Mouse (Mus musculus): ENCODE data around the gene Camsap1. TPM values are rescaled to one million over a fixed set of nuclear protein-coding genes. Genes with fewer than 3 reads are reported as not detected.

The Camsap1 gene
- total RNA-seq, 2 experiments from 2014 or later = 41.6 to 52.5 TPM

- no peak for DNase-seq (ENCODE audit: low spot score)
Measured at GRCm38 (mm10) chr2:25887226-25887625, 95.9 kb downstream of the Camsap1 start.

- DNase-seq (ENCODE audit: low spot score) = no peak
Measured at GRCm38 (mm10) chr2:25884756-25885155, 98.3 kb downstream of the Camsap1 start.

GRCm38 (mm10) chr2:25882276-25882675 is 100.8 kb downstream of the Camsap1 start:
- no peak for DNase-seq (ENCODE audit: low spot score)

DNA sequence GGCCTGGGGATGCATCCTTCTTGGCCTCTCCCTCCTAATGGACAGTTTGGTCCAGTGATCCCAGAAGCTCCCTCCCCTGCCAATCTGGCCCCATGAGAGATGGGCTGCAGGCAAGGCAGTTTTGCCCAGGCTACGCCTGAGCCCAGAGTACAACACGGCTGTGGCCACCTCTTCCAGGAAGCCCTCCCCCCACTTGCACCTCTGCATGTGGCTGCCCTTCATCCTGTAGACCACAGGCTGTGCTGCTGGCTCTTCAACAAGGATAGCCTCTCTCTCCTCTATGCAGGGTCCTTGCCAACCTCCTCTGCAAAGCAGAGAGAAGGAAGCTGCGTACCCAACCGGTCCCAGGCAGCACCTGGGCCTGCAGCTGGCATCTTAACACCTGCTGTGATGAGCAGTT is 104.0 kb downstream of the Camsap1 start:
- DNase-seq (ENCODE audit: low spot score) = no peak

- no peak for DNase-seq (ENCODE audit: low spot score)
Measured at GRCm38 (mm10) chr2:25878516-25878915, 104.6 kb downstream of the Camsap1 start.

DNA sequence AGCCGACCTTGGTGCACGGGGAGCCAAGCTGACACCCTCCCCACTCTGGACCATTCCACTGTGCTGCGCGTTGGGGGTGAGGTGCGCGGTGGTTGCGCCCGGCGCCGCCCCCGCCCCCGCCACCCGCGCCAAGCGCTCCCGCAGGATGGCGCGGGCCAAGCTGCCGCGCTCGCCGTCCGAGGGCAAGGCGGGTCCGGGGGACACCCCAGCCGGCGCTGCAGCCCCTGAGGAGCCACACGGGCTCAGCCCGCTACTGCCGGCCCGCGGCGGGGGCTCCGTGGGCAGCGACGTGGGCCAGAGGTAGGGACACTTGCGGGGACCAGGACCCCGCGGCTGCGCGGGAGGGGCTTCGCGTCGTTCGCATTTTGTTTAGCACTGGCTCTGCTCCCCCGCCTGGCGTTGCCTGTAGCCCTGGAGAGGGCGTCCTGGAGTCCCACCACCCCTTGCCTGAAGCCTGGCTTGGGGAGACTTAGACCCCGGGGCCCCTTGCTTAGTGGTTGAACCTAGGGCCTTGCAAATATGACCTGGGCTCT is 105.3 kb downstream of the Camsap1 start:
- no peak for DNase-seq (ENCODE audit: low spot score)

DNA sequence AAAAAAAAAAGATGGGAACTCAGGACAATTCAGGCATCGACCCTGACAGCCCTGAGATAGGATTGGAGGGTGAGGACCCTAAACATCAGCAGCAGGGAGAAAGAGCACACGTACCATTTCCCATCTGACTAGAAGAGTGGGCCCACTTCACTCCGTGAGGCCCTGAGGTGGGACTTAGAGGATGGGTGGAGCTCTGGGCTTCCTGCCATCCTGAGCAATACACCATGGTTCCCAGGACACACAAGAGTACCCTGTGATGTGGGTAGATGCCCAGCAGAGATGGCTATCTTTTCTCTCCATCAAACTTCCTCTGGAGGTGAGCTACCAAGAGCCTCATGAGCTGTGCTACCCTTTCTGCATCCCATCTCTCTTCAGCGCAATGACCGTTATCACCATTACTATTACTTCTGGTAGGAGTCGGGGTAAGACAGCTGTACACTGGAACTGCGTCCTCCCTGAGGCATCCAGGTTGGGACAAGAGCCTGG is 105.8 kb downstream of the Camsap1 start:
- no peak for DNase-seq (ENCODE audit: low spot score)

Other genes starting within 250 kb of the Camsap1 start
- gene Obp2b, start 246.3 kb downstream of the Camsap1 start, total RNA-seq (2021) = not detected
- gene Lcn3, start 217.7 kb downstream of the Camsap1 start, total RNA-seq (2021) = not detected
- gene Lcn11, start 206.3 kb downstream of the Camsap1 start, total RNA-seq (2021) = not detected
- not detected for gene Gm13539, start 201.0 kb downstream of the Camsap1 start, total RNA-seq (2021)
- not detected for gene Glt6d1, start 167.4 kb downstream of the Camsap1 start, total RNA-seq (2021)
- gene Lcn9, start 160.1 kb downstream of the Camsap1 start, total RNA-seq (2021) = not detected
- gene Sohlh1, start 136.0 kb downstream of the Camsap1 start, total RNA-seq (2021) = not detected
- under 1 TPM; 0.34 to 0.47 TPM for gene Kcnt1, start 119.5 kb downstream of the Camsap1 start, total RNA-seq (2021)
- 100 to 1,000 TPM; 210 to 235 TPM for gene Ubac1, start 38.5 kb upstream of the Camsap1 start, total RNA-seq (2021)
- 10 to 100 TPM; 23.4 to 24.5 TPM for gene Nacc2, start 139.9 kb upstream of the Camsap1 start, total RNA-seq (2021)
- not detected for gene Lhx3, start 225.0 kb upstream of the Camsap1 start, total RNA-seq (2021)

All from gastrocnemius, adult 18-20 months (tissue).